Mouse (Mus musculus) limb, embryonic 12.5 days (tissue): ENCODE results near the gene Mrpl27. TPM values are rescaled to one million over a fixed set of nuclear protein-coding genes. Genes with fewer than 3 reads are reported as not detected.
"Not testable (repeated sequence)": the region's sequence is repeated elsewhere in the genome, so short reads cannot be mapped to it uniquely, and the experiment has no call there.

Experiments used
- ATAC-seq: fragments of 200-750 bp; cut with Nextera tagmentation; 2 replicates; pipeline ENCODE4 v1.8.0; 2017; ENCODE audit warnings: low read depth, moderate TSS enrichment; ENCODE audit not compliant: insufficient number of reproducible peaks, insufficient read depth, low FRiP score, low TSS enrichment
- H3K27ac ChIP-seq: fragments of 300-500 bp; sonication (generic); 2 replicates; pipeline ENCODE4 v1.5.1; 2016; ENCODE audit warnings: mild to moderate bottlenecking, moderate library complexity
- H3K27me3 ChIP-seq: fragments of 300-500 bp; sonication (generic); 2 replicates; pipeline ENCODE4 v1.6.1; 2016; ENCODE audit warnings: mild to moderate bottlenecking, moderate library complexity
- H3K36me3 ChIP-seq: fragments of 300-500 bp; sonication (generic); 2 replicates; pipeline ENCODE4 v1.6.1; 2016; ENCODE audit warnings: mild to moderate bottlenecking, moderate library complexity
- H3K4me1 ChIP-seq: fragments of 300-500 bp; sonication (generic); replicated peaks from 2 replicates; pipeline ENCODE4 v1.6.1; 2016
- H3K4me2 ChIP-seq: fragments of 300-500 bp; sonication (generic); 2 replicates; pipeline ENCODE4 v1.6.1; 2016; ENCODE audit warnings: mild to moderate bottlenecking, moderate library complexity
- H3K4me3 ChIP-seq: fragments of 300-500 bp; sonication (generic); replicated peaks from 2 replicates; pipeline ENCODE4 v1.5.1; 2016; ENCODE audit warnings: mild to moderate bottlenecking
- H3K9ac ChIP-seq: fragments of 300-500 bp; sonication (generic); replicated peaks from 2 replicates; pipeline ENCODE4 v1.6.1; 2016; ENCODE audit warnings: mild to moderate bottlenecking, moderate library complexity
- H3K9me3 ChIP-seq: fragments of 300-500 bp; sonication (generic); 2 replicates; pipeline ENCODE4 v1.6.1; 2016; ENCODE audit warnings: mild to moderate bottlenecking, moderate library complexity
- WGBS: fragments of 180-500 bp; shearing (Covaris S2); methylation state at CpG from one replicate; pipeline ENCODE4 v1.1.7; 2016; 5-methylcytosine and 5-hydroxymethylcytosine counted together
- polyA plus RNA-seq: library from polyadenylated mRNA; unstranded; fragments of >200 nt; fragmentation: Nextera tagmentation; extraction: Ambion mirVana; gene quantifications from 2 replicates; pipeline ENCODE4 v1.2.1, GENCODE M21; 2016

The Mrpl27 gene
- polyA plus RNA-seq, 1 experiment from 2014 or later = 148 TPM

GRCm38 (mm10) chr11:94630199-94631011, 23.2 kb upstream of the Mrpl27 start:
- H3K9ac ChIP-seq = peak overlapping the region; percentile 82
- H3K9me3 ChIP-seq = no peaks in the 10 kb centered on the region
- peaks cover 39% of the 10 kb centered on the region for H3K36me3 ChIP-seq
- WGBS = 15% methylated on average over 26 of the region's 26 CpGs
- H3K4me3 ChIP-seq = peak overlapping the region; percentile 88
- no peaks in the 10 kb centered on the region for H3K27me3 ChIP-seq
- H3K4me2 ChIP-seq = peak overlapping the region; percentile 86
- peak overlapping the region; percentile 56 for H3K27ac ChIP-seq
- peaks cover 12% of the 10 kb centered on the region for H3K4me1 ChIP-seq
- peak; percentile 57; the same call in 1 of the 2 replicates for ATAC-seq

- Histone ChIP-seq H3K27ac (no peak overlapping the region), H3K4me1 (peaks cover 12% of the 10 kb centered on the region), H3K9ac (no peak overlapping the region), H3K27me3 (no peaks in the 10 kb centered on the region), H3K4me3 (no peak overlapping the region), H3K36me3 (peaks cover 54% of the 10 kb centered on the region), H3K4me2 (no peak overlapping the region), H3K9me3 (no peaks in the 10 kb centered on the region)
- 96% methylated on average over 5 of the region's 5 CpGs for WGBS
- ATAC-seq = no peak
These were observed 21.6 kb upstream of the Mrpl27 start for GRCm38 (mm10) chr11:94631969-94632368.

- H3K27me3 ChIP-seq = no peaks in the 10 kb centered on the region
- H3K4me2 ChIP-seq = no peak overlapping the region
- peaks cover 64% of the 10 kb centered on the region for H3K36me3 ChIP-seq
- no peak for ATAC-seq
- peaks cover 12% of the 10 kb centered on the region for H3K4me1 ChIP-seq
- H3K9ac ChIP-seq = no peak overlapping the region
- 81% methylated on average over 8 of the region's 8 CpGs for WGBS
- H3K4me3 ChIP-seq = no peak overlapping the region
- H3K9me3 ChIP-seq = no peaks in the 10 kb centered on the region
- H3K27ac ChIP-seq = no peak overlapping the region
These were observed 20.6 kb upstream of the Mrpl27 start for GRCm38 (mm10) chr11:94632988-94633387.

- Histone ChIP-seq H3K4me1 (peaks cover 12% of the 10 kb centered on the region), H3K36me3 (peaks cover 79% of the 10 kb centered on the region)
- ATAC-seq = no peak
These were observed 19.1 kb upstream of the Mrpl27 start for GRCm38 (mm10) chr11:94634431-94634830.

GRCm38 (mm10) chr11:94644461-94645219, 8.9 kb upstream of the Mrpl27 start:
- Histone ChIP-seq H3K9ac (no peak overlapping the region), H3K4me3 (no peak overlapping the region), H3K4me2 (no peak overlapping the region), H3K36me3 (peaks cover 97% of the 10 kb centered on the region), H3K4me1 (no peaks in the 10 kb centered on the region), H3K9me3 (no peaks in the 10 kb centered on the region), H3K27me3 (no peaks in the 10 kb centered on the region), H3K27ac (no peak overlapping the region)
- WGBS = 91% methylated on average over 8 of the region's 8 CpGs
- no peak for ATAC-seq

More at GRCm38 (mm10) chr11:94634431-94634830, 19.1 kb upstream of the Mrpl27 start:
- WGBS = 89% methylated on average over 5 of the region's 5 CpGs
- Histone ChIP-seq H3K9me3 (no peaks in the 10 kb centered on the region), H3K4me3 (no peak overlapping the region), H3K27ac (no peak overlapping the region), H3K27me3 (no peaks in the 10 kb centered on the region), H3K9ac (no peak overlapping the region), H3K4me2 (no peak overlapping the region)

- Histone ChIP-seq H3K4me1 (no peaks in the 10 kb centered on the region), H3K9me3 (no peaks in the 10 kb centered on the region), H3K27me3 (no peaks in the 10 kb centered on the region), H3K36me3 (peaks cover 95% of the 10 kb centered on the region), H3K4me3 (no peak overlapping the region), H3K27ac (no peak overlapping the region), H3K9ac (no peak overlapping the region), H3K4me2 (no peak overlapping the region)
- 96% methylated on average over 4 of the region's 4 CpGs for WGBS
- ATAC-seq = no peak
These were observed 7.1 kb upstream of the Mrpl27 start for GRCm38 (mm10) chr11:94646457-94646856.

- not testable (repeated sequence) for H3K4me2 ChIP-seq, H3K27me3 ChIP-seq, ATAC-seq, H3K9me3 ChIP-seq, H3K4me3 ChIP-seq, H3K27ac ChIP-seq, H3K9ac ChIP-seq
- peaks cover 54% of the 10 kb centered on the region for H3K36me3 ChIP-seq
- H3K4me1 ChIP-seq = peaks cover 17% of the 10 kb centered on the region
- WGBS = 94% methylated on average over 5 of the region's 7 CpGs
These were observed 2.3 kb upstream of the Mrpl27 start for GRCm38 (mm10) chr11:94651241-94651640.

- Histone ChIP-seq H3K4me2 (peak overlapping the region; percentile 66), H3K9ac (0 out of 2 replicates have a peak overlapping the region, but pooled peaks have one; percentile 62), H3K9me3 (no peaks in the 10 kb centered on the region), H3K4me3 (peak overlapping the region; percentile 70), H3K36me3 (peaks cover 54% of the 10 kb centered on the region), H3K4me1 (peaks cover 17% of the 10 kb centered on the region), H3K27me3 (no peaks in the 10 kb centered on the region), H3K27ac (no peak overlapping the region)
- no peak for ATAC-seq
- WGBS = 50% methylated on average over 8 of the region's 8 CpGs
These were observed 594 bp upstream of the Mrpl27 start for GRCm38 (mm10) chr11:94652973-94653372.

GRCm38 (mm10) chr11:94661344-94661743, 7.8 kb downstream of the Mrpl27 start:
- Histone ChIP-seq H3K36me3 (peaks cover 96% of the 10 kb centered on the region), H3K9me3 (no peaks in the 10 kb centered on the region), H3K27ac (no peak overlapping the region), H3K4me2 (no peak overlapping the region), H3K27me3 (no peaks in the 10 kb centered on the region), H3K4me1 (no peaks in the 10 kb centered on the region), H3K4me3 (no peak overlapping the region), H3K9ac (no peak overlapping the region)
- ATAC-seq = no peak
- 46% methylated on average over 1 of the region's 1 CpGs for WGBS

- WGBS = 92% methylated on average over 6 of the region's 6 CpGs
- ATAC-seq = no peak
These were observed 11.7 kb downstream of the Mrpl27 start for GRCm38 (mm10) chr11:94665281-94665680.

GRCm38 (mm10) chr11:94674984-94675383, 21.4 kb downstream of the Mrpl27 start:
- H3K4me1 ChIP-seq = peaks cover 25% of the 10 kb centered on the region
- no peak overlapping the region for H3K4me3 ChIP-seq
- ATAC-seq = no peak
- H3K4me2 ChIP-seq = peak overlapping the region; percentile 81; the same call in 1 of the 2 replicates
- peaks cover 17% of the 10 kb centered on the region for H3K36me3 ChIP-seq
- no peak overlapping the region; the same call in 1 of the 2 replicates for H3K9ac ChIP-seq
- H3K27ac ChIP-seq = no peak overlapping the region
- no peaks in the 10 kb centered on the region for H3K9me3 ChIP-seq
- 86% methylated on average over 5 of the region's 5 CpGs for WGBS
- no peaks in the 10 kb centered on the region for H3K27me3 ChIP-seq

More at GRCm38 (mm10) chr11:94665281-94665680, 11.7 kb downstream of the Mrpl27 start:
- Histone ChIP-seq H3K4me3 (no peak overlapping the region), H3K9ac (no peak overlapping the region), H3K4me1 (no peaks in the 10 kb centered on the region), H3K27ac (no peak overlapping the region), H3K9me3 (no peaks in the 10 kb centered on the region), H3K36me3 (peaks cover 98% of the 10 kb centered on the region), H3K4me2 (no peak overlapping the region), H3K27me3 (no peaks in the 10 kb centered on the region)
